Mouse (Mus musculus): ENCODE data around the gene 5730596B20Rik.

Gene 5730596B20Rik

DNA sequence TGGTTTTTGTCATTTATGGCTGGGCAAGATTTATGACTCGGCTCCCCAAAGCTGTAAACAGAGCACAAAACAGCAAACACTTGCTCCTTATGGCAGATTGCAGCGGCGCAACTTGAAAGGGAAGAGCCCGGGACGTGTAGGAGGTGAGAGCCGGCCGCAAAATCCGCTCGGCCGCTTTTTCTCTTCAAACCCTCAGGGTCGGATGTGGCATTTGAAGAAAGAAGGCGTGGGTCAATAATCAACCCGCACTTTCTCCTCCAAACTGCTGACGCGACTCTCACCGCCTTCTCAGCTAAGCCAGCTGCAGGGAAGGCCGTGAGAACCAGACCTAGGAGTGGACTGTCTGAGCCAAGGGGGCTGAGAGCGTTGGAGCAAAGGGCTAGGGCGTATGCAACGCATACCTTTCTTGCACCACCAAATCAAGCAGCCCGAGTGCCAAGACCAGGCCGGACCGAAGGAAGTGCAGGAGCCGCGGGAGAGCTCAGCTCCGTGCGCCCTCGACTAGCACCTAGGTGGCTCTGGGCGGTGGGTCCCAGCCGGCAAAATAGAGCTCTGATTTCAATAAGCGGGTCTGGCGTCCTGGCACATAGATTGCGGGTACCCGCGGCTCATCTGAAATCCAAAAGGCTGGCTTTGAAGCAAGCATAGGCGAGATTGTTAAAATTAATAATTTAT lies at the start of gene 5730596B20Rik:
TSS of gene 5730596B20Rik (plus strand) at position 438 of the 675 bp plus-strand sequence.
- DNase-seq (ENCODE audit: low spot score), result no peak

DNA sequence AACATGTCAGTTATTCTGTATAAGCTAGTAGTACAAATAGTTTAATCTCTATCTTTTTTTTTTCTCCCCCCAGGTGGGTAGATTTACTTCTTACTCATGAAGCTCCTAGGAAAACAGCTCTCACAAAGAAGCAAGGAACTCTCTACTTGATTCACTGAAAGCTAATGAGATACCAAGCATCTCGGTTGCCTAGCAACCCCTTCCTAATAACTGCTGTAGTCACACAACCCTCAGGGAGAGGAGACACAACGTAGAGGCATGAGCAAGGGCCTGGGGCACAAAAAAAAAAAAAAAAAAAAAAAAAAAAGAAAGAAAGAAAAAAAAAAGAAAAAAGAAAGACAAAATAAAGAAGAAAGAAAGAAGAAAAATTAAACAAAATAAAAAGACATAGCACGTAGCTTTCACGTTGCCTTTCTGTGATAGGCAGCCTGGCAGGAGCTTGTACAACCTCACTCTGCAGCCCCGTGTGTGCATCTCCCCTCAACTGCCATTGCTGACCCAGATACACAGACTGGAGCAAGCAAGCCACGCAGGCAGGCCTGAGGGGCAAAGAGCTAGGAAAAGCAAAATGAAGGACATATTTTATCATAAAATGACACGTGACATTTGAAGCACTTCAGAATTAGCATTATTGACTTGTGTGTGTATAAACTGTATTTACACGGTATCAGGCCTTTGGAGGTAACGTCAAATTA lies 39.3 kb upstream of the 5730596B20Rik start:
- no peak for DNase-seq (ENCODE audit: low spot score)

DNA sequence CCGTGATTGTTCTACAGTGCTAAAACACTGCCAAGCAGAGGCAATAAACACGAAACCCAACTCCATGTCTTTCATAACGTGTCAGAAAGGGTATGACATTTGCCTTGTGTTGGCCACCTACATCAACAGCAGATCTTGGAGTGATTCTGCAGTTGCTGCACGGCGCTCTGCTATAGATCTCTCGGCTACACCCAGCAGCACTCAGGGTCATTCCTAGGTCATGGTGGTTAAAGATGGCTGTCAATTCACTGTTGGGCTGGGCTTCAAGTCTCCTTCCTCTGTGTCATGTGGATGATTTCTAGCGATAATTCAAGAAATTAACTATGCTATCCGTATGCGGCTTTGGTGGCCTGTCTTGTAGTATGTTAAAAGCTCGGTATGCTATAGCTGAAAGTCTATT lies 38.7 kb upstream of the 5730596B20Rik start:
- no peak for DNase-seq (ENCODE audit: low spot score)

DNA sequence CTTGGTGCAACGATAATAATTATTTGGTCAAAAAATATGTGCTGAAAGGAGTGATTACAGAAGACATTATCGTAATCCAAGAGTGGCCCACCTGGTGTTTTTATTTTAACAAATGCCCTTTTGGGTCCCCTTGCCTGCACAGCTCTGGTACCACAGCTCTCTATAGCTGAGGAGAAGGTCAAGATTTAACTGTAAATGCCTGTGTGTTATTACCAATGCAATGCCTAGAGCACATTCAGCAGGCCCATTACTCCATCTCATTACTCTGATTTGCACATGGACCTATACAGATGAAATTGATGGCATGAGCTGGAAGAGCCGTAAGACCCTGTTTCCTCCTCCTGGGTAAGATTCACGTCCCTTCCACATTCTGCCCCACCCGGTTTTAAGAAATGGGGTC lies 38.2 kb upstream of the 5730596B20Rik start:
- DNase-seq (ENCODE audit: low spot score), result no peak

DNA sequence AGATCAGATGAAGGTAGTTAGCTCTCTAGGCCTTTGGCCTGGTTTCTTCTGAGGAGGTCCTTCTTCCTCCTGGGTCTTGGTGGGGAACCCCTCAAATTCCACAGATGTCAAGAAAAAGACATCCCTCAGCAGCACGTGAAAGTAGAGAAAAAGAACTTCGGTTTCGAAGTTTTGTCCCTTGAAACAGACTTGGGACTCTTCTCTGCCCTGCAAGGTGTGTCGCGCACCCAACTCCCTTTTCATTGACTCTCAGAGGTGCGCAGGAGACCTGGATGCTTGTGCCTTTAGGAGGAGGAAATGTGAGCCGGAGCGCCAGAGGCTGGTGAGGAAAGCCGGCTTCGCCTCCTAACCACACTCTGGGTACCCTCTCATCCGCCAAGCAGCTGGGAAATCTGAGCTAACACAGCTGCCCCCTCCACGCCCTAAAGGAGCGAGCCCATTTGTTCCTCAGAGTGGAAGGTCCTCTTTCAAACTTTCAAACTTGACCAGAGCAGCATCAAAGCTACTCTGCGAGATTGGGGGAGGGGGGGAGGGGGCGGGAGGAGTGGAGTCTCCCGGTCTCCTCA lies 26.8 kb upstream of the 5730596B20Rik start:
- no peak for DNase-seq (ENCODE audit: low spot score)

DNA sequence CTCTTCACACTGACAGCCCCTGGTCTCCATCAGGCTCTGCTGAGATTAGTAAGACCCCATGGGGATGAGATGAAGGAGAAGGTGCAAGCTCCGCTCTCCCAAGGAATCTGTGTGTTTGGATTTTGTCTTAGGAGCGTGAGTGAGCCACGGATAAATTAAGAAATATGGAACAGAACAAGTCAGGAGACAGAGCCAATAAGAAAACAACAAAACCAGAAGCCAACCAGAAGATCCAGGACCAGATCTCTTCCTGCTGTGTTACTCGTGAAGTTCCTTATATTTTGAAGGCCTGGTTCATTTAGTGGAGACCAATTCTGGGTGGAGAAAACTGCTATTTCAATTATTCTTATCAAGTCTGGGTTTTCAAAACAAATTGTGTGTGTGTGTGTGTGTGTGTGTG lies 25.7 kb upstream of the 5730596B20Rik start:
- DNase-seq (ENCODE audit: low spot score), result no peak

DNA sequence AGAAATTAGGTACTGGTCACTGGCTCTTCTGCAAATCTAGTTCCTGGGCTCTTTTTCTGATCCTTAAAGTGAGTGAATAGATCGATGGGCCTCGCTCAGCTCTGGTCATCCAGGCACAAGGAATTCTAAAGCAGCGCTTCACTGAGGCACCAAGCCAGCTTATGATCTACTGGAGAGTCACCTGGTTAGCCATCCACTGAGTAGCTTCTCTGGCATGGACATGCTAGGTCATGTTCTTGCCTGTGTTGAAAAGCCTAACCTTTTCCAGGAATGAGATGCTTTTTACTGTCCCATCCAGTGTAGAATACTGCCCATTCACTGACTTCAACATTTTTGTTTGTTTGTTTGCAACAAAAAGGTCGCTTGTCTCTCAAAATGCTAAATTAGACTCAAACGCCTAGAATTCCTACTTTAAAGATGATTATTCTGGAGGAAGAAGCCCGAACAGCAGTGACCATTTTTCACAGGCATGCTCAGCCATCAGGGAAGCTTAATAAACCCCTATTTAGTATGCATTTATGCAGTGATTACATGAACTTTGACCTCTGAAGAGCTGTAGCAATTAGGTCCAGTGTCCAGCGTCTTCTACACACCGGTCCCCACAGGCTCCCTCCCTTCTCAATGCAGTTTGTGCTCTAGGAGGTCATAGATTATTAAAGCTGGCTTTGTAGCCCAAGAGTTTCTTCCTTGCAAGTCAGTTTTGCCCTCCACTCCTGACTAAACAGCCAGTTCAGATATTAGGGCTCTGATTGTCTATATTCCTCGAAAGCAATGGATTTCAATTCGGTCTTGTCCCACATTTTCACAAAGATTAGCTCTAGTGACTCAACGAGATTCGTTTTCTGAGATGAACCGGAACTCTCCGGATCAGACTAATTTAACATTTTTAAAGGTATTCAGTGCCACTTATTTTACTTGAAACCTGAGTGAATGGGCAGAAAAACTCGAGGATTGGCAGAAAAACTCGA lies 24.8 kb upstream of the 5730596B20Rik start:
- no peak for DNase-seq (ENCODE audit: low spot score)

DNA sequence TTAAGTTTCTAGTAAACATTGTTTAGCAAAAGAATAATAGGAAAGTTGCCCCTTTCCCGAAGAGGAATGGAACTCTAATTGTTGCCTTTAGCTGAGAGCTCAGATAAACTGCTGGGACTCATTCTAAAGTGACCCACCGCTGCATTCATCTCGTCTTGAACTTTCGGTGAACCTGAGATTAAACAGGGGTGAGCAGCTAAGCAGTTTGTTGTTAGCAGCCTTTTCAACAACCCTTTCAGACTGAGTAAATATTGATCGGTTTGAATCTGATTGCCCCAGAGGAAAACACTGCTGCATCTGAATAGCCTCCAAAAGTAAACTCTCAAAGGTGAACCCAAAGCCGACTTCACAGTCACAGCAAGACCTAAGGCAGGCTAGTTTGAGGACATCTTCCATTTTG lies 24.0 kb upstream of the 5730596B20Rik start:
- no peak for DNase-seq (ENCODE audit: low spot score)

DNA sequence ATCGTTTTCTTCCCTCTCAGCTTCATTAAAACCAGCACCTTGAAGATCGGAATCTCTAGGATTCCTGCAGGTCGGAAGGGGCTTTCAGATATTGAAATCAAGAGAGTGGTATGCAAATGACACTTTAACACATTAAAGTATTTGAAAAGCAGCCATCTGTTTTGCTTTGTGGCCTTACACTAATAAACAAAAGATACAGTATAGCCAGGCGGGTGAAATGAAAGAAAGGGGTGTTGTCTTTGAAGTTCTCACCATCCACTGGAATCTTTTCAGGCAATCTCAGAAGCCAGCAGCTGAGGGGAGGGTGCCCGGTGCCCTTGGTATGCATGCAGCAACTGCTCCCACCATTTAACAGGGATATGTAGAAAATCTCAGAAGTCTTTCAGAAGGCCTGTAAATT lies 23.3 kb upstream of the 5730596B20Rik start:
- no peak for DNase-seq (ENCODE audit: low spot score)

DNA sequence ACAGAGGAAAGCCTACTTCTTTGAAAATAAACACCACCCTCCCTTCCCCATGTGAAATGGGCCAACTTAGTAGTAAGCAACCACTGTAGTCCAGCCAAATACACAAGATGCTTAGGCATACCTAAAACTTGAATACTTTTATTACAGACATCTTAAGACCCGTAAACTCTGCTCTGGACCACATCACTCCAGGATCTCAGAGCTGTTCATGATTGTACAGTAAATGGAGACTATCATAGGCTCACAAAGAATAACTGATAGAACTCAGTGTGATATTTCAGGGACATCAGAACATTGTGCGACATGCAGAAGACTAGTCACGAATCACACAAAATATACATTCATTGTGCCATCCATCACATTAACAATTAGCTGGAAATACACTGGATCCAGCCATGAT lies 21.8 kb upstream of the 5730596B20Rik start:
- no peak for DNase-seq (ENCODE audit: low spot score)

DNA sequence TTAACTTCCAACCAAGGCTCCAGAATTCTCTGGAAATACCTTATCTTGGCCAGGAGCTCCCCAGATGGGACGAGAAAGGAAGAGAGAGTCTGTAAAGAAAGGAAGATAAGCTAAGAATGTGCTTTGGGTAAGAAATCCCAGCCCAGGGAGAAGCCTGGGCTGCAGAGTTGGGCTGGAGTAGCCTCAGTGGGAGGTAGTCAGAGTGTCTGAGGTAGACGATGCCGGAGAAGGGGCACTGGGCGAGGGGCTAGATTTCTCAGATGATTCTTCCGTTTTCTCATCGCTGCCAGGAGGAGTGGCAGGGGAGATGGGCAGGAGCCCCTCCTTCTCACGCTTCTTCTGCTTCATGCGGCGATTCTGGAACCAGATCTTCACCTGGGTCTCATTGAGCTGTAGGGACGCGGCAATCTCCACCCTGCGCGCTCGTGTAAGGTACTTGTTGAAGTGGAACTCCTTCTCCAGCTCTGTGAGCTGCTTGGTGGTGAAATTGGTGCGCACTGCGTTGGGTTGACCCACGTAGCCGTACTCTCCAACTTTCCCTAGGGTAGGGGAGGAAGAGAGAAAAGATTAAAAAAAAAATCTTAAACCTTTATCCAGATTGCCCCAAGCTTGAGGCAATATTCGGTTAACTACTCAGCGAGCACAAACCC lies 20.6 kb upstream of the 5730596B20Rik start:
- no peak for DNase-seq (ENCODE audit: low spot score)

DNA sequence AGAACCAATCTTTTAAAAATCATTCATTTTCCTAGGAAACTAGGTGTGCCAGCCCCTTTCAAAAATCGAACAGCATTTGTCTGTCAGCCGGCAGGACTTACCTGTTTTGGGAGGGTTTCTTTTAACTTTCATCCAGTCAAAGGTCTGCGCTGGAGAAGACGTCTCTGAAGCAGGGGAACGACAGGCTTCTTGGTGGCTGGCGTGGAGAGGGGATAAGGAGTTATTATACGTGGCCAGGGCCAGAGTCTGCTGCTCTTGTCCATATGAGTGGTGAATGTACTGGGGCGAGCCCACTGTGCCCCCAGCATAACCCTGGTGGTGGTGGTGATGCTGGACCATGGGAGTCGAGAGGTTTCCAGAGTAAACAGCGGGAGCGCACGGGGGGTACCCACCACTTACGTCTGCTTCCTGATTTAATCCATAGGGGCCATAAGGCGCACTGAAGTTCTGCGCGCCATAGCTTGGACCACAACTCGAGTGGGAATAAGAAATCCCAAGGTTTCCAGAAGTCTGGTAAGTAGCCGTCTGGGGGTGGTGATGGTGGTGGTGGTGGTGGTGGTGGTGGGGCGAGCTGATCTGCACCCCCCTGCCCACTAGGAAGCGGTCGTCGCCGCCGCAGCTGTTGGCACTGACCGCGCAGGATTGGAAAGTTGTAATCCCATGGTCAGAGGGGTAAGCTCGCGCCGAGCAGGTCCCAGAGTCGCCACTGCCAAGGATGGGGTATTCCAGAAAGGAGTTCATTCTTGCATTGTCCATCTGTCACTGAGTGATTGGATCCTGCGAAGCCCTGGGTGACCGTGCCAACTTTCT lies 19.6 kb upstream of the 5730596B20Rik start:
- no peak for DNase-seq (ENCODE audit: low spot score)

DNA sequence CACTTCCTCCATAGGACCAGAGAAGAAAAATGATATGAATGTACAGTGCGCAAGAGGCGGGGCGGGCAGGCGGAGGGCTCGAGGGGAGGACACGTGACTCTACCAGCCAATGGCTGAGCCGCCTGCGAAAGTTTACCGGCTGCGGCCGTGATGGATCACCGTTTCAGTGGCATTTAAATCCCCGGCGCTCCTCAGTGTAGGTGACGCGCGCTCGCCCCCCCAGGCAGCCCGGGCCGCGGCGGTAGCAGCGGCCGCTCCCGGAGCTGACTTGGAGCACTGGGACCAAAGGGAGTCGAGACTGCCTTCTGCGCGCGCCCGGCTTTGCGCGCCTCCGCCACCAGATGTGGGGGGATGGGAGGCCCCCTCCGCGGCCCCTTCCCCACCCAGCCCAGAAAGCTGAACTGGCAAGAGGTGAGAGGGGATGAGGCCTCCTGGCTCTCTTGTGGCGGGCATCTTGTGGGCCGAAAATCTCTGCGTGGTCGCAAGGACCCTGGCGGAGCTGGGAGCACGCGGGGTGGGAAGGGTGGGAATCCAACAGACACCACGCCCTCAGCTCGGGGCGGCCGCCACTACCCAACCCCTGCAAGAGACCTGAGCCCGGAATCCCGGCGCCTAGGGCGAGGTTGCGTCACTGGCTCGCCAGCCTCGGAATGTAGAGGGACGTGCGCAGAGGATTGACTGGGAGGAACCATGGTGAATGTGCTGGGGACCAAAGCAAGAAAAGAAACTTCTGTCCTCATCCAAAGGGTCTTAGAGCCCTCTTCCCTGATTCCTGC lies 18.8 kb upstream of the 5730596B20Rik start, which contains the start of gene Hoxa1:
TSS of gene Hoxa1 (minus strand) at position 42 of the 776 bp plus-strand sequence.
- peak; percentile 73 for DNase-seq (ENCODE audit: low spot score)

DNA sequence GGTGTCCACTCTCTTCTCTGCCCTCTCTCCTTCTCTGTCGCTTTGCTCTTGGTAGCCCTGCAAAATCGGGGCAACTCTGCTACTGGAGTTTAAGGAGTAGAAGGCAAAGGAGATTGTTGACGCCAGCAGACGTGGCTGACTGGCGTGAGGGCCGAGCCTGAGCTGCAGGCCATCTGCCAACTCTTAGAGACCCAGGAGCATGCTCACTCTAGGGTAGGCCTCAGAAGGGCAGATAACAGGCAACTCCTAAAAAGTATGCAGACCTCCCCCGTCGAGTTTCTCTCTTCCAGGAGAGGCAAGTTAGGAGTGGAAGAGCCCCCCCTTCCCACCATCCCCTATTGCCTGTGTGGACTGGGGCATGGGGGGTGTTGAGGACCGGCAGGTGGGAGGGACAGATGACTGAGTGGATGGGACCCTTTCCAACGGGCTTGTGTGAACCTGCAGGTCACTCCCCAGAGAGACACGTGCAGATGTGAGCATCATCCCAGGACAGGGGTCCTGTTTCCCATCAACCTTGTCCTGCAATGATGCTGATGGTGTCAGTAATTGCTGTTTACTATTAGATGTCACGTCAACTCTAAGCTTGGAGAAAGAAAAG lies 18.0 kb upstream of the 5730596B20Rik start:
- DNase-seq (ENCODE audit: low spot score), result no peak

DNA sequence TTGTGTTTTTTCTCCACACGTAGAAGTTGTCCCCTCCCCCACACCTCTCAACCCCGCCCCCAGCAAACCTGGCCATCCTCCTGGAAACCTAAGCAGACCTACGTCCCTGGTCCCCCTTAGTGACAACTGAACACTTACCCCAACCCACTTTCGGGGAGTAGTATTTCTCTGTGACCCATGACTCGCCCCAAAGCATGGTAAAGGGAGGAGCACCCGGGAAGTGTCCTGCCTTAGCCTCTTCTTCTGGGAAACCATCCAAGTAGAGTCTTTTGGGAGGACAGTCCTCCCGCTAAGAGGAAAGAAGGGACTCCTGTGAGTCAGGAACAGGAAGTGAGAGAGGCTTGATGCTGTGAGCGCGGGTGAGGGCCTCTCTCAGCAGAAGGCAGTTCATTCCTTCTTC lies 17.3 kb upstream of the 5730596B20Rik start:
- no peak for DNase-seq (ENCODE audit: low spot score)

DNA sequence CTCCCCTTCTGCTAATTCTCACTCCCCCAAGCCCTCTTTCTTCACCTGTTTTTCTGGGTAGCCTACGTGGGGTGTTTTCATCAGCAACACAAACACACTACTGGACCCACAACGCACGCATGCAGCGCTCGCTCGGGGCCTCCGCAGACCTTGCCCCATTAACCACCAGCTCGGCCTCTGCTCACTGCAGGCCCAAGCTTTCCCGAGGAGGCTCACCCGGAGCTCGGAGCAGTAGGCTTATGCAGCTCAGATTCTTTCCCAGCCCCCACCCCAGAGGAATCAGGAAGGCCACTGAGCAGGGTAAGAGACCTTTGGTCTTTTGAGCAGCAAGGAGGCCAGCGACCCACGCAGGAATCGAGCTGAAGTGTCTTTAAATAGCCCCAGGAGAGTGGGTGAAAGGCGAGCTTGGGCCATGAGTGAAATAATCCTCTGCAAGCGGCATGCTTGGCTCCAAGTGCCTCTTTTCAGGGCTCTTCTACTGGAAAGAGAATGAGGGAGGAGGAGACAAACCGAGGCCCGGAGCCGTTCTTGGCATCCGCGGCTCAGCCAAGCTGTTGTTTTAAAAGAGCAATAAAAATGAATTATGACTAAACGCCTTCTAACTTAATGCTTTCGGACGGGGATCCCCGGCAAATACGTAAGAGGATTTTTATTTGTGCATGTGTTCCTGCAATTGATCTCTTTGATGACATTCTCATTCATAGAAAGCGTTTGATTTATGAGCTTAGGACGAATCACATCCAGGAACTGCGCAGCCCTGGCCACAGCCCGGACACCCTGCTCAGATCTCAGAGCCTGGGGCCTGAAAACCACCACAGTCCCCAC lies 16.6 kb upstream of the 5730596B20Rik start:
- no peak for DNase-seq (ENCODE audit: low spot score)

DNA sequence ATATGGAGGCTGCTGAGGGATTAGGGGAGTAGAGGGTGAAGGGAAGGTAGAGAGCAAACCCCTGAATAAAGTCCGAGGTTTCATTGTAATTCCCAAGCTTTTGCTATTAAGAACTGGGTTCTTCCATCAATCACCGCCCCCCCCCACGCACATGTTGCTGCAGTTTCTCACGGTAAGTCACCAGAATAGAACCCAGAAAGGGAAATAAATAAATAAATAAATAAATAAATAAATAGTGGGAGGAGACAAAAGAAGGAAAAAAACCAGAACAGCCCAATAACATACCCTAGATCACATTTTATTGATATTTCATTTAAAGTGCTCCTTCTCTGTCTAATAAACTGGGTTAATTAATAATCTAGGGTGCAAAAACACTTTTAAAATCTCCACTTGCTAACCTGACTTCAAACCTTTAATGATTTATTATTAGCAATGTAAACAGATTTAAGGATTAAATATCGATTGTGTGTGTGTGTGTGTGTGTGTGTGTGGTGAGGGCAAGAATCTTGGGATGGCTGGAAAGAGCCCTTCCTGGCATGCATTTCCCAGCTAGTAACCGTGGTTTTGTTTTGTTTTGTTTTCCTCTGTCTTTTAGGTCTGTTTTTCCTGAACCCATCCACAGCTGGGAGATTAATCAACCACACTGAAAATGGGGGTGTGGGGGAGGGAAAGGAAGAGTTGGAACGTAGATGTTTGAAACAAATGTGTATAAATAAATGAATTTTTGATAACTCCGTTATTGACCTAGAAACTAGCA lies 15.8 kb upstream of the 5730596B20Rik start:
- no peak for DNase-seq (ENCODE audit: low spot score)

DNA sequence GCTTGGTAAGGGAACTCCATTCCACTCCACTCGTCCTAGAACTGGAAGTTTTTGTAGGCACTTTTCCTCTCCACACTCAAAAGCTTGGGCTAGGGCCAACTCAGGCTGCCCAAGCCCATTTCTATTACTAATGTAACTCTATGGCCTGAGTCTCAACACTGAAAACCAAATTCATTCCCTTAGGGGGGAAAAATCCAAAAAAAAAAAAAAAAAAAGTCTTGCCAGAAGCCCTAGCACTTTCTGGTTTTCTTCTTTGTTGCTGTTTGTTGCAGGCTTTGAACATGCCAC lies 15.3 kb upstream of the 5730596B20Rik start:
- DNase-seq (ENCODE audit: low spot score), result no peak
